Mouse (Mus musculus): ENCODE results near the gene Gm10645. TPM values are rescaled to one million over a fixed set of nuclear protein-coding genes. Genes with fewer than 3 reads are reported as not detected.

The Gm10645 gene
- polyA plus RNA-seq, 1 experiment from 2014 or later = 0.93 TPM

DNA sequence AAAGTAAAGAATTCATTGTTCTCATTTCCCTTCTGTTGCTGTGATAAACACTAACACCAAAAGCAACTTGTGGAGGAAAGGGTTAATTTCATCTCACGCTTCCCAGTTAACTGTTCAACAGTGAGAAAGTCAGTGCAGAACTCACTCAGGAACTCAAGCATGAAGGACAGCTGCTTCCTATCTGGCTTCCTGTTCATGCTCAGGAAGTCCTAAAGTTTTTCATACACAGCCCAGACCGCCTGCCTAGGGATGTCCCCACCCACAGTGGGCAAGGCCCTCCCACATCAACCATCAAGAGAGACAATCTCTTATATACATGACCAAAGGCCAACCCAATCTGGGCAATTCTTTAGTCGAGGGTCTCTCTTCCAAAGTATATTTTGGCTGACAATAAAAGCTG is 7.0 kb downstream of the Gm10645 start:
- no peak overlapping the region for H3K9ac ChIP-seq (ENCODE audit: low read length)
- no peak overlapping the region for H3K27ac ChIP-seq (replicated peaks; ENCODE audit: low read depth, low read length)
- ATAC-seq (ENCODE audit: insufficient number of reproducible peaks, low FRiP score, low TSS enrichment, low read depth) = no peak
- no peaks in the 10 kb centered on the region for H3K36me3 ChIP-seq (ENCODE audit: control insufficient read depth, insufficient read depth, low read length)
- H3K4me3 ChIP-seq (ENCODE audit: low read depth, low read length) = no peak overlapping the region
- DNase-seq (ENCODE audit: low spot score) = no peak
- no peaks in the 10 kb centered on the region for H3K4me1 ChIP-seq (ENCODE audit: control insufficient read depth, insufficient read depth, low read length)
- no peaks in the 10 kb centered on the region for H3K27me3 ChIP-seq (ENCODE audit: control insufficient read depth, insufficient read depth, low read length)
- H3K4me2 ChIP-seq (ENCODE audit: low read depth, severe bottlenecking) = no peak overlapping the region
- 70% methylated on average over 3 of the region's 3 CpGs for WGBS
- H3K9me3 ChIP-seq (ENCODE audit: control insufficient read depth, low read length) = no peaks in the 10 kb centered on the region

DNA sequence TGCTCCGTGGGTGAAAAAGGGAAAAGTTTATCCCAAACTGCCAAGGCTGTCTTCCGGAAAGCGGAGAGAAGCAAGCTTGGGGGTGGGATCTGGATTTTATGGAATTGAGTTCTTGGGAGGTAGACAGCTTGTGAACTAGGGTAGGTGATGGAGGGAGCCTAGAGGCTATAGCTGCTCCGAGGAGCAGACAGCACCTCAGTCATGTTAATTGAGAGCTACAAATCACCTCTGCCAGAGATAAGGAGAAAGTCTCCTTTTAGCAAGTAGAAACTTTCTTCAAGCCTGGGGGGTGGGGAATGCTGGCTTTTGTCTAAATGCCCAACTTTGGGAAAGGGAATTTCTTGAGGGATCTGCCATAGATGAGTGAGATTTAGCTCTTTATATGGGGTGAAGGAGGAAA is 10.9 kb downstream of the Gm10645 start:
- no peaks in the 10 kb centered on the region for H3K9me3 ChIP-seq (ENCODE audit: control insufficient read depth, low read length)
- no peaks in the 10 kb centered on the region for H3K27me3 ChIP-seq (ENCODE audit: control insufficient read depth, insufficient read depth, low read length)
- H3K36me3 ChIP-seq (ENCODE audit: control insufficient read depth, insufficient read depth, low read length) = no peaks in the 10 kb centered on the region
- no peak overlapping the region for H3K4me3 ChIP-seq (ENCODE audit: low read depth, low read length)
- H3K27ac ChIP-seq (replicated peaks; ENCODE audit: low read depth, low read length) = no peak overlapping the region
- no peak overlapping the region for H3K9ac ChIP-seq (ENCODE audit: low read length)
- H3K4me2 ChIP-seq (ENCODE audit: low read depth, severe bottlenecking) = no peak overlapping the region
- H3K4me1 ChIP-seq (ENCODE audit: control insufficient read depth, insufficient read depth, low read length) = no peaks in the 10 kb centered on the region
- DNase-seq (ENCODE audit: low spot score) = no peak
- WGBS = 8% methylated on average over 4 of the region's 4 CpGs
- ATAC-seq (ENCODE audit: insufficient number of reproducible peaks, low FRiP score, low TSS enrichment, low read depth) = no peak

DNA sequence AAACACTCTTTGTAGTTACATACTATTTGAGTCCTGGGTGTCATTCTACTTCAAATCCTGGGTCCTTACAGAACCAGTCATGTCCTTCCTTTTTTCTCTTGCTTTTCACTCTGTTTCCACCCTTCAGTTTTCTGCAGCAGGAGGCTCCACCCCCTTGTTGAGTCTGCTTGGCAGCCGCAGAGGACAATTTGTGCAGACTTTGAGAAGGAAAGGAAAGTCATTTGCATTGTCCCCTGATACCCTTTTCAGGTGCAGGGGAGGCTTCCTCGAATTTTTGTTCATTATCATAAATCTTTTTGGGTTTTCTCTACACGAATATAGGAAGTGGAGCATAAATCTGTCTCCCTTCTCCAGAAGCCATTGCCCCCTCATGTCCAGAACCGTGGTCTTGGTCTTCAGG is 13.5 kb downstream of the Gm10645 start:
- ATAC-seq (ENCODE audit: insufficient number of reproducible peaks, low FRiP score, low TSS enrichment, low read depth) = no peak
- Histone ChIP-seq H3K27me3 (ENCODE audit: control insufficient read depth, insufficient read depth, low read length) (no peaks in the 10 kb centered on the region), H3K4me1 (ENCODE audit: control insufficient read depth, insufficient read depth, low read length) (no peaks in the 10 kb centered on the region), H3K4me3 (ENCODE audit: low read depth, low read length) (no peak overlapping the region), H3K36me3 (ENCODE audit: control insufficient read depth, insufficient read depth, low read length) (no peaks in the 10 kb centered on the region), H3K9ac (ENCODE audit: low read length) (no peak overlapping the region), H3K27ac (replicated peaks; ENCODE audit: low read depth, low read length) (no peak overlapping the region), H3K9me3 (ENCODE audit: control insufficient read depth, low read length) (no peaks in the 10 kb centered on the region), H3K4me2 (ENCODE audit: low read depth, severe bottlenecking) (no peak overlapping the region)
- DNase-seq (ENCODE audit: low spot score) = no peak
- WGBS = 66% methylated on average over 4 of the region's 4 CpGs

DNA sequence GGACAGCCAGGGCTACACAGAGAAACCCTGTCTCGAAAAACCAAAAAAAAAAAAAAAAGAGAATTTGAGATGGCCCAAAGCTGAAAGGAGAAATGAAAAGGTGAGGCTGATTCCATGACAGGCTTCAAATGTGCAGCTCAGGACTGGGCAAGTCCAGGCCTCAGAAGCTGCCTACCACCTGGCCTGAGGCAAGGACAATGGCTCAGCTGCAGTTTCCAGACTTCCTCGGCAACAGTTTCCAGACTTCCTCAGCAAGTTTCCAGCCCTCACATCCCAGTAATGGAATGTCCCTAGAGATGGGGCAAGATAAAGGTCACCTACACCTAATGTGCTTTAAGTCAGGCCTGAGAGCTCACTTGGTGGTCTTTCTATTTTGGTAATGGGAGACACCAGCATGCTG is 13.9 kb downstream of the Gm10645 start:
- 69% methylated on average over 1 of the region's 2 CpGs for WGBS
- Histone ChIP-seq H3K4me3 (ENCODE audit: low read depth, low read length) (no peak overlapping the region), H3K27me3 (ENCODE audit: control insufficient read depth, insufficient read depth, low read length) (no peaks in the 10 kb centered on the region), H3K9ac (ENCODE audit: low read length) (no peak overlapping the region), H3K27ac (replicated peaks; ENCODE audit: low read depth, low read length) (no peak overlapping the region), H3K4me2 (ENCODE audit: low read depth, severe bottlenecking) (no peak overlapping the region), H3K36me3 (ENCODE audit: control insufficient read depth, insufficient read depth, low read length) (no peaks in the 10 kb centered on the region), H3K9me3 (ENCODE audit: control insufficient read depth, low read length) (no peaks in the 10 kb centered on the region), H3K4me1 (ENCODE audit: control insufficient read depth, insufficient read depth, low read length) (no peaks in the 10 kb centered on the region)
- ATAC-seq (ENCODE audit: insufficient number of reproducible peaks, low FRiP score, low TSS enrichment, low read depth) (no peak), DNase-seq (ENCODE audit: low spot score) (no peak)

DNA sequence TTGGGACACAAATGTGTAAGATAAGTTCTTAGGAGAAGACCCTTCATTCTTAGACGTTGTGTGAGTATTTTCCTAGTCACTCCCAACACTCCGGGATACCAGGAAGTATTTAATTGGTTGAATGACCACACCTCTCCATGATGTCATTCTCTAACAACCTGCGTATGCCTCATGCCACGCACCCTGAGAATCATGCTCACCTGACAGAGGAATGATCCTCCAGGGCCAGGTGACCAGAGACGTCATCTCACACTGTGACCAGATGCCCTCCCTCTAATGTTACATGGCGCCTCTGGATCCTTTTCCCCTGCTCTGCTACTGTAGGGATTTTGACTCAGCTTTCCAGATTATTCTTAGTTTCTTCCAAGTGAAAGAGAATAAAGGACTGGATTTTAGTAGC is 16.8 kb downstream of the Gm10645 start:
- Histone ChIP-seq H3K4me1 (ENCODE audit: control insufficient read depth, insufficient read depth, low read length) (no peaks in the 10 kb centered on the region), H3K4me2 (ENCODE audit: low read depth, severe bottlenecking) (no peak overlapping the region), H3K27ac (replicated peaks; ENCODE audit: low read depth, low read length) (no peak overlapping the region), H3K9ac (ENCODE audit: low read length) (no peak overlapping the region), H3K27me3 (ENCODE audit: control insufficient read depth, insufficient read depth, low read length) (no peaks in the 10 kb centered on the region), H3K9me3 (ENCODE audit: control insufficient read depth, low read length) (no peaks in the 10 kb centered on the region), H3K36me3 (ENCODE audit: control insufficient read depth, insufficient read depth, low read length) (no peaks in the 10 kb centered on the region), H3K4me3 (ENCODE audit: low read depth, low read length) (no peak overlapping the region)
- DNase-seq (ENCODE audit: low spot score) (no peak), ATAC-seq (ENCODE audit: insufficient number of reproducible peaks, low FRiP score, low TSS enrichment, low read depth) (no peak)
- 86% methylated on average over 6 of the region's 6 CpGs for WGBS

DNA sequence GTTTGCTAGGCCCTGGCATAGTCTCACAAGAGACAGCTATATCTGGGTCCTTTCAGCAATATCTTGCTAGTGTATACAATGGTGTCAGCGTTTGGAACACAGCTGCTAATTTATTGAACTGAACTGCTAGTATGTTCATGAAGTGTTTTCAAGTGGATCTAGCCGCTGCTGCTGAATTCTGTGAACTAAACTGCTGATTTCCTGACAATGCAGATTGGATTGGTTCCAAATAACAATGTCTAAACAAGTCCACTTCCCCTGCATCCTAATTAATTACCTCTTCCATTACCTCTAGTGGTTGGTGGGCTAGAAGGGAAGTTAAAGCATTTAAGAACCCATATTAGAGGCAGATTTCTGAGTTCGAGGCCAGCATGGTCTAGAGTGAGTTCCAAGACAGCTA is 20.5 kb downstream of the Gm10645 start:
- WGBS = 90% methylated on average over 3 of the region's 3 CpGs
- no peaks in the 10 kb centered on the region for H3K9me3 ChIP-seq (ENCODE audit: control insufficient read depth, low read length)
- H3K9ac ChIP-seq (ENCODE audit: low read length) = no peak overlapping the region
- H3K27me3 ChIP-seq (ENCODE audit: control insufficient read depth, insufficient read depth, low read length) = no peaks in the 10 kb centered on the region
- DNase-seq (ENCODE audit: low spot score) (no peak), ATAC-seq (ENCODE audit: insufficient number of reproducible peaks, low FRiP score, low TSS enrichment, low read depth) (no peak)
- no peaks in the 10 kb centered on the region for H3K4me1 ChIP-seq (ENCODE audit: control insufficient read depth, insufficient read depth, low read length)
- no peak overlapping the region for H3K27ac ChIP-seq (replicated peaks; ENCODE audit: low read depth, low read length)
- no peak overlapping the region for H3K4me3 ChIP-seq (ENCODE audit: low read depth, low read length)
- H3K36me3 ChIP-seq (ENCODE audit: control insufficient read depth, insufficient read depth, low read length) = no peaks in the 10 kb centered on the region
- no peak overlapping the region for H3K4me2 ChIP-seq (ENCODE audit: low read depth, severe bottlenecking)

DNA sequence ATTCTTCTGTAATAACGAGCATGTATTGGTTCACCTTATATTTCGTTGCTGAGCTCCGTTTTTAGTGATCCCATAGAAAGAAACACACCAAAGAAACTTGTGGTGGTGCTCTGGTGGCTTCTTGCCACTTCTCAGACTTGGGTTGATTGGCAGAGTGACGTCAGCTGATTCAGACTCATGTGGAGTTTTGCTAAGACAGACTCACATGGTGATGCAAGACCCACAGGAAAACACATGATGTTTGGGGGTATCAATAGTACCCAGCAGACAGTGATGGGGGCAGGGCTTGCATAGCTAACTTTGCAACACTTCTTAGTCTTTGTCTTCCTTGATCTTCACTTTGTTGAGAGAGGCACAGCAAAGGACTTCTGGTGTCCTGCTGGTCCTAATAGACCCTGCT is 21.4 kb downstream of the Gm10645 start:
- no peak for DNase-seq (ENCODE audit: low spot score)
- Histone ChIP-seq H3K4me1 (ENCODE audit: control insufficient read depth, insufficient read depth, low read length) (no peaks in the 10 kb centered on the region), H3K27me3 (ENCODE audit: control insufficient read depth, insufficient read depth, low read length) (no peaks in the 10 kb centered on the region), H3K36me3 (ENCODE audit: control insufficient read depth, insufficient read depth, low read length) (no peaks in the 10 kb centered on the region), H3K9me3 (ENCODE audit: control insufficient read depth, low read length) (no peaks in the 10 kb centered on the region), H3K9ac (ENCODE audit: low read length) (no peak overlapping the region), H3K4me2 (ENCODE audit: low read depth, severe bottlenecking) (no peak overlapping the region), H3K4me3 (ENCODE audit: low read depth, low read length) (no peak overlapping the region), H3K27ac (replicated peaks; ENCODE audit: low read depth, low read length) (no peak overlapping the region)
- 83% methylated on average over 4 of the region's 4 CpGs for WGBS
- no peak for ATAC-seq (ENCODE audit: insufficient number of reproducible peaks, low FRiP score, low TSS enrichment, low read depth)

DNA sequence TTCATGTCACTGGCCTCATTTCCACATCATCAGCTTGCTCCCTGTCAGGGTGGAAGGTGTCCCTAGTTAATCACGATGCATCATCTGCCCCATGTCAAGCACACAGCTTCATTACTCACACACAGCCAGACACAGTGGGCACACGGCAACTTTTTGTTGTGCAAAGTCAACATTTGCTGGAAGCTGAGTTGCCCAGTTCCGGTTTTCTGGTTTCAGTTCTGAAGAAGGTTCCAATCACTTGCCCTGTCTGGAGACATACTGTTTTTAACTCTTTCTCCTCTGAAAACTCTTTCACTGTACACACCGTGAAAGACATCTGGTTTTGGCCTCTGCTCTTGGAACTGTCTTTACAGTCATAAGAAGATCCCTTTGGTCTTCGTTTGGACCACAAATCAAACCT is 24.6 kb downstream of the Gm10645 start:
- Histone ChIP-seq H3K4me1 (ENCODE audit: control insufficient read depth, insufficient read depth, low read length) (no peaks in the 10 kb centered on the region), H3K27ac (replicated peaks; ENCODE audit: low read depth, low read length) (no peak overlapping the region), H3K4me2 (ENCODE audit: low read depth, severe bottlenecking) (no peak overlapping the region), H3K36me3 (ENCODE audit: control insufficient read depth, insufficient read depth, low read length) (no peaks in the 10 kb centered on the region), H3K27me3 (ENCODE audit: control insufficient read depth, insufficient read depth, low read length) (no peaks in the 10 kb centered on the region), H3K9me3 (ENCODE audit: control insufficient read depth, low read length) (no peaks in the 10 kb centered on the region), H3K4me3 (ENCODE audit: low read depth, low read length) (no peak overlapping the region), H3K9ac (ENCODE audit: low read length) (no peak overlapping the region)
- DNase-seq (ENCODE audit: low spot score) (no peak), ATAC-seq (ENCODE audit: insufficient number of reproducible peaks, low FRiP score, low TSS enrichment, low read depth) (no peak)
- WGBS = 81% methylated on average over 5 of the region's 5 CpGs

DNA sequence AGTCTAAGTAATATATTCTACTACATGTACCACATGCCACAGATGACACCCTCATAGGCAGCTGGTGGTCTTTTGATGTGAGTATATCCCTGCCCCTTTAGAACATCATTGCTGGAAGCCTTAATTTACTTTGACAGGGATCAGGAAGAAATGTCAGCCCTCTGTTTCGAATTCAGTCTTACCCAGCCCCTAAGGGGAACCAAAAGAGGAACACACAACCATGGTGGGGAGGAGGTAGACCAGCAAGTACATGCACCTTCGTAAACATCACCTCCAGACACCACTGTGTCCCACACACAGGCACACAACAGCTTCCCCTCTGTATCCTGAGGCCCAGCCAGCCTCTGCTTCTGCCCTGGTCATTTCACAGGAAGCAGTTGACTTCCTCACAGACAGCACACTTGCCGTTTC is 25.3 kb downstream of the Gm10645 start:
- Histone ChIP-seq H3K4me3 (ENCODE audit: low read depth, low read length) (no peak overlapping the region), H3K27ac (replicated peaks; ENCODE audit: low read depth, low read length) (no peak overlapping the region), H3K36me3 (ENCODE audit: control insufficient read depth, insufficient read depth, low read length) (no peaks in the 10 kb centered on the region), H3K27me3 (ENCODE audit: control insufficient read depth, insufficient read depth, low read length) (no peaks in the 10 kb centered on the region), H3K9me3 (ENCODE audit: control insufficient read depth, low read length) (no peaks in the 10 kb centered on the region), H3K4me1 (ENCODE audit: control insufficient read depth, insufficient read depth, low read length) (no peaks in the 10 kb centered on the region), H3K4me2 (ENCODE audit: low read depth, severe bottlenecking) (no peak overlapping the region), H3K9ac (ENCODE audit: low read length) (no peak overlapping the region)
- ATAC-seq (ENCODE audit: insufficient number of reproducible peaks, low FRiP score, low TSS enrichment, low read depth) = no peak
- no peak for DNase-seq (ENCODE audit: low spot score)
- WGBS = 74% methylated on average over 3 of the region's 3 CpGs
